Comparison of ENCODE assay signal across 14 mouse cellular contexts in the genomic region with DNA sequence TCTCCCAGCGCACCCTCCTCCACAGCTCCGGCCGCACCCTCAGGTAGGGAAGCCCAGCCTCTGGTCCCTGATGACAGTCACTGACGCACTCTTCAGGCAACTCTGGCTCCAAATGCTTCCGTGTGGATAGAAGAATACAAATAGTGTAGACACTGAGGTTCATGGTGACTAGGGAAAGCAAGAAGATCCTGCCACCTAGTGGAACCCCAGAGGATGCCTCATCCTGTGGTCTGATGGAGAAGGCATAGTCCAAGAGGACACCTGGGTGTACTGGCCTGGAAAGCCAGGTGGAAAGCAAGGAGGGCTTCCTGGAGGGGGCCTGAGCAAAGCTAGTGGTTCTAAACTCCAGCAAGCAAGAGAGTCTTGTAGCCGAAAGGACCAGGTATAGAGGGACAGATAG. TPM values are rescaled to one million over a fixed set of nuclear protein-coding genes. Genes with fewer than 3 reads are reported as not detected.
DNase-seq lines count a peak whose midpoint lies in the region; ATAC-seq and TF ChIP-seq lines count a peak whose summit lies in the region.
"Had no signal": no experiment of that assay in that cellular context is flagged by ENCODE, and none has a peak within 500 bp of the region (broad histone marks: within the 10 kb centered on the region; RNA-seq: fewer than 3 reads in every experiment).

No protein-coding gene starts in this region.

- no peaks in the 10 kb centered on the region for H3K4me1 ChIP-seq in embryonic facial prominence, embryonic 11.5 days (ENCODE audit: control insufficient read depth, insufficient read depth, low read length)
- H3K4me1 ChIP-seq in embryonic facial prominence, embryonic 10.5 days, result peaks cover 21% of the 10 kb centered on the region
- peaks cover 2% of the 10 kb centered on the region for H3K4me1 ChIP-seq in ES-Bruce4 (ENCODE audit: control insufficient read depth, insufficient read depth, low read length)

- WGBS in embryonic facial prominence, embryonic 11.5 days, result 84% methylated on average over 6 of the region's 6 CpGs
- 81% methylated on average over 6 of the region's 6 CpGs for WGBS in embryonic facial prominence, embryonic 10.5 days

- no peak overlapping the region for H3K4me3 ChIP-seq in embryonic facial prominence, embryonic 11.5 days (ENCODE audit: low read depth, low read length)
- no peak overlapping the region for H3K4me3 ChIP-seq in embryonic facial prominence, embryonic 10.5 days
- no peak overlapping the region for H3K4me3 ChIP-seq in ES-Bruce4 (ENCODE audit: low read depth, low read length)
- H3K4me3 ChIP-seq: hindbrain, embryonic 12.5 days; limb, embryonic 10.5 days had no signal

- no peak overlapping the region for H3K27ac ChIP-seq in embryonic facial prominence, embryonic 11.5 days (replicated peaks; ENCODE audit: low read depth, low read length)
- no peak overlapping the region for H3K27ac ChIP-seq in embryonic facial prominence, embryonic 10.5 days (replicated peaks)
- no peak overlapping the region for H3K27ac ChIP-seq in ES-Bruce4 (ENCODE audit: insufficient read depth, low read length)
- H3K27ac ChIP-seq: hindbrain, embryonic 12.5 days; limb, embryonic 10.5 days had no signal

- no peak overlapping the region for H3K9ac ChIP-seq in embryonic facial prominence, embryonic 11.5 days (replicated peaks; ENCODE audit: low read length)
- no peak overlapping the region for H3K9ac ChIP-seq in ES-Bruce4 (ENCODE audit: low read depth, poor library complexity, severe bottlenecking)
- H3K9ac ChIP-seq: hindbrain, embryonic 12.5 days had no signal

- no peaks in the 10 kb centered on the region for H3K27me3 ChIP-seq in embryonic facial prominence, embryonic 11.5 days (ENCODE audit: control insufficient read depth, insufficient read depth, low read length)
- peaks cover 27% of the 10 kb centered on the region; the same call in 1 of the 2 replicates for H3K27me3 ChIP-seq in embryonic facial prominence, embryonic 10.5 days (replicated peaks; ENCODE audit: low read depth, poor library complexity, severe bottlenecking)
- H3K27me3 ChIP-seq in ES-Bruce4 (ENCODE audit: control insufficient read depth, insufficient read depth, low read length, poor library complexity, severe bottlenecking), result no peaks in the 10 kb centered on the region

- TF ChIP-seq CTCF in ES-Bruce4 (IDR thresholded peaks at IDR 0.05; ENCODE audit: low read depth, low read length), result peak; percentile 24

- ATAC-seq in embryonic facial prominence, embryonic 11.5 days (replicated peaks; ENCODE audit: insufficient number of reproducible peaks, low FRiP score, low TSS enrichment, low read depth), result no peak
- ATAC-seq: forebrain, embryonic 14.5 days had no signal

- TF ChIP-seq EP300 in ES-Bruce4 (IDR thresholded peaks at IDR 0.05; ENCODE audit: insufficient read depth, low read depth, low read length), result no peak

- intact Hi-C loops in left cerebral cortex, postnatal 14 days (cut with DNase I), result no loop called here

- H3K9me3 ChIP-seq in embryonic facial prominence, embryonic 11.5 days (replicated peaks; ENCODE audit: control insufficient read depth, low read length), result no peaks in the 10 kb centered on the region
- no peaks in the 10 kb centered on the region for H3K9me3 ChIP-seq in embryonic facial prominence, embryonic 10.5 days
- no peaks in the 10 kb centered on the region for H3K9me3 ChIP-seq in ES-Bruce4 (replicated peaks; ENCODE audit: control insufficient read depth, insufficient read depth, low read length, poor library complexity, severe bottlenecking)
- H3K9me3 ChIP-seq: hindbrain, embryonic 12.5 days; limb, embryonic 10.5 days had no signal

- TF ChIP-seq POLR2A in ES-Bruce4 (IDR thresholded peaks at IDR 0.05; ENCODE audit: insufficient read depth, low read length), result no peak

- DNase-seq in embryonic facial prominence, embryonic 11.5 days (ENCODE audit: low spot score), result peak; percentile 10
- no peak for DNase-seq in embryonic facial prominence, embryonic 10.5 days (ENCODE audit: low spot score)
- DNase-seq in left cerebral cortex, postnatal 14 days (ENCODE audit: low spot score in 2 of 2), result peak; percentile 14 to 37
- no peak for DNase-seq in left cerebral cortex, adult 18-20 months (ENCODE audit: low spot score in 2 of 2)
- peak; percentile 23 for DNase-seq in embryo, embryonic 10.5 days (ENCODE audit: low spot score)
- DNase-seq in adrenal gland, postnatal 4 days (ENCODE audit: low spot score in 2 of 2), result no peak
- no peak for DNase-seq in gastrocnemius, postnatal 10 days
- DNase-seq: cerebellum, postnatal 36 days; heart, adult 11 months; lung, postnatal 36 days had no signal

- no peak overlapping the region for H3K4me2 ChIP-seq in embryonic facial prominence, embryonic 11.5 days (ENCODE audit: low read depth, low read length)
- H3K4me2 ChIP-seq: hindbrain, embryonic 12.5 days had no signal

- H3K36me3 ChIP-seq in embryonic facial prominence, embryonic 11.5 days (replicated peaks; ENCODE audit: control insufficient read depth, insufficient read depth, low read depth, low read length), result no peaks in the 10 kb centered on the region
- H3K36me3 ChIP-seq in embryonic facial prominence, embryonic 10.5 days (replicated peaks), result no peaks in the 10 kb centered on the region
- H3K36me3 ChIP-seq in ES-Bruce4 (ENCODE audit: control insufficient read depth, insufficient read depth, low read length, poor library complexity, severe bottlenecking), result no peaks in the 10 kb centered on the region
- H3K36me3 ChIP-seq: hindbrain, embryonic 12.5 days; limb, embryonic 10.5 days had no signal

RNA-seq across cellular contexts. Expression of a gene that starts 49.1 kb away (rescaled TPM):
- polyA plus RNA-seq in embryonic facial prominence, embryonic 11.5 days (2014; fragmentation: Nextera tagmentation; extraction: Ambion mirVana), result 11.2 and 14.5 TPM in 2 replicates
- 13.0 and 16.1 TPM in 2 replicates for polyA plus RNA-seq in embryonic facial prominence, embryonic 10.5 days (2016; fragmentation: Nextera tagmentation; extraction: Ambion mirVana)
- total RNA-seq in left cerebral cortex, postnatal 14 days (2021), result 10 to 100 TPM in 1 of 2 experiments, 1 to 10 TPM in 1; 8.5 to 14.6 TPM
- total RNA-seq in left cerebral cortex, adult 18-20 months (2021), result 10 to 100 TPM; 44.0 to 49.5 TPM
- 168 and 176 TPM in 2 replicates for polyA plus RNA-seq in ES-Bruce4 (2011; ENCODE audit: insufficient read depth, insufficient read length, low read depth, missing spikeins)
- 10 to 100 TPM; 53.1 to 95.2 TPM for total RNA-seq in adrenal gland, postnatal 4 days (2021)
- 1 to 10 TPM; 1.5 to 1.9 TPM for total RNA-seq in gastrocnemius, postnatal 10 days (2021)

Comparison
In these comparisons a context has a peak if more than half of its experiments do, and no peak if none do; other contexts are left out.
1. DNase-seq: peak in embryonic facial prominence, embryonic 11.5 days (single experiment), left cerebral cortex, postnatal 14 days (2 of 2) and embryo, embryonic 10.5 days (single experiment); none in embryonic facial prominence, embryonic 10.5 days (single experiment), left cerebral cortex, adult 18-20 months (0 of 2), adrenal gland, postnatal 4 days (0 of 2) and gastrocnemius, postnatal 10 days (single experiment).